Mouse (Mus musculus) heart, embryonic 16.5 days (tissue): ENCODE results near the gene Cdk5rap1. TPM values are rescaled to one million over a fixed set of nuclear protein-coding genes. Genes with fewer than 3 reads are reported as not detected.
A peak's percentile ranks its signal among the peaks of the same experiment; 100 is the strongest.
"Not testable (repeated sequence)": the region's sequence is repeated elsewhere in the genome, so short reads cannot be mapped to it uniquely, and the experiment has no call there.

Experiments
- ATAC-seq: fragments of 200-750 bp; cut with Nextera tagmentation; replicated peaks from 2 replicates; pipeline ENCODE4 v1.8.0; 2017; ENCODE audit warnings: moderate number of reproducible peaks; ENCODE audit not compliant: insufficient read depth, low FRiP score; ENCODE audit errors: extremely low read depth
- H3K27ac ChIP-seq: fragments of 300-500 bp; sonication (generic); 2 replicates; pipeline ENCODE4 v1.5.1; 2014; ENCODE audit warnings: mild to moderate bottlenecking, low read length, control low read depth, moderate library complexity
- H3K27me3 ChIP-seq: fragments of 300-500 bp; sonication (generic); 2 replicates; pipeline ENCODE4 v1.6.1; 2014; ENCODE audit warnings: low read length, mixed read lengths; ENCODE audit not compliant: control insufficient read depth, insufficient read depth
- H3K36me3 ChIP-seq: fragments of 300-500 bp; sonication (generic); 2 replicates; pipeline ENCODE4 v1.6.1; 2014; ENCODE audit not compliant: control insufficient read depth, insufficient read depth
- H3K4me1 ChIP-seq: fragments of 300-500 bp; sonication (generic); 2 replicates; pipeline ENCODE4 v1.6.1; 2014; ENCODE audit warnings: low read length, mixed read lengths; ENCODE audit not compliant: control insufficient read depth, insufficient read depth
- H3K4me2 ChIP-seq: fragments of 300-500 bp; sonication (generic); 2 replicates; pipeline ENCODE4 v1.6.1; 2014; ENCODE audit warnings: low read depth, mild to moderate bottlenecking, control low read depth, low read length
- H3K4me3 ChIP-seq: fragments of 300-500 bp; sonication (generic); 2 replicates; pipeline ENCODE4 v1.5.1; 2014; ENCODE audit warnings: mild to moderate bottlenecking, control low read depth, low read length
- H3K9ac ChIP-seq: fragments of 300-500 bp; sonication (generic); 2 replicates; pipeline ENCODE4 v1.6.1; 2014; ENCODE audit warnings: low read length, control low read depth
- H3K9me3 ChIP-seq: fragments of 300-500 bp; sonication (generic); replicated peaks from 2 replicates; pipeline ENCODE4 v1.6.1; 2016; ENCODE audit warnings: low read length; ENCODE audit not compliant: control insufficient read depth
- WGBS: fragments of 180-500 bp; shearing (Covaris S2); extraction: QIAGEN DNeasy Blood & Tissue Kit; methylation state at CpG from one replicate; pipeline ENCODE4 v1.1.7; 2014; 5-methylcytosine and 5-hydroxymethylcytosine counted together
- polyA plus RNA-seq: library from polyadenylated mRNA; unstranded; fragments of >200 nt; fragmentation: Nextera tagmentation; extraction: Ambion mirVana; gene quantifications from 2 replicates; pipeline ENCODE4 v1.2.1, GENCODE M21; 2015

Gene Cdk5rap1
- polyA plus RNA-seq, 1 experiment from 2014 or later, result 20.0 TPM

DNA sequence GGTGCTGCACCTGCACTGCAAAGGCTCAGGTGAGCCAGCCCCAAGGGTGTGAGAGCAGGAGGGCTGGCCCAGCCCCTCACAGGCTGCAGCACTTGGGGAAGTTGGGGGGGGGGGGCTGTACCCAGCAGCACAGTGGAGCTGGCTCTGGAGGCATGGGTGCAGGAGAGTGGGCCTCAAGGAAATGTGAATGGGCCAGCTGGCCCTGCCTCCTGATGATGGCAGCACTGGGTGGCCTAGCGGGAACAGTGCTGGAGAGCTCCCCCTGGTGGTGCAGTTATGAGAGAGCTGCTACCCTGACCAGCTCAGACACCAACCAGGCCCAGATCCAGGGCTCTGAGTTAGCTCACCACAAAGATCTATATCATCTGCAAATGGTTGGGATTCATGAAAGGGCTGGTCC is 72.3 kb downstream of the Cdk5rap1 start:
- WGBS, result 12% methylated on average over 1 of the region's 1 CpGs
- Histone ChIP-seq H3K27me3 (no peaks in the 10 kb centered on the region), H3K4me3 (no peak overlapping the region), H3K36me3 (no peaks in the 10 kb centered on the region), H3K9me3 (no peaks in the 10 kb centered on the region), H3K4me2 (no peak overlapping the region), H3K4me1 (no peaks in the 10 kb centered on the region), H3K27ac (no peak overlapping the region), H3K9ac (no peak overlapping the region)
- ATAC-seq, result no peak

DNA sequence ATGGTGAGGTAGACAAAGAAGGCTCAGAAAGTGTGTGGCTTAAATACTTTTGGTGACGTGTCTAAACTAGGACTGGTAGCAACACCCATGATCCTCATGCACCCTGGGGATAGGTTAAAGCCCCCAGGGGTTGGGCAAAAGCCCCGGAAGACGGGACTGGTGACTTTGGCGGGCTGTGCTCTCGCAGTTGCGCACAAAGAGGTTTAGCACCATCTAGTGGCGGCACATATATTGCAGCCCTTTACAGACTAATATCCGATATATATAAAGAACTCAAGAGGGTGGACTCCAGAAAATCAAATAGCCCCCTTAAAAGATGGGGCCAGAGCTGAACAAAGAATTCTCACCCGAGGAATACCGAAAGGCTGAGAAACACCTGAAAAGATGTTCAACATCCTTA is 78.1 kb downstream of the Cdk5rap1 start:
- H3K27ac ChIP-seq, H3K27me3 ChIP-seq, ATAC-seq, H3K36me3 ChIP-seq, H3K4me1 ChIP-seq, H3K4me2 ChIP-seq, H3K9ac ChIP-seq, H3K9me3 ChIP-seq: not testable (repeated sequence)
- H3K4me3 ChIP-seq, result peak overlapping the region; percentile 22; the same call in 1 of the 2 replicates
- WGBS, result 1% methylated on average over 9 of the region's 10 CpGs

GRCm38 (mm10) chr2:154292833-154293232 is 80.0 kb downstream of the Cdk5rap1 start:
- Histone ChIP-seq H3K27ac (no peak overlapping the region), H3K9me3 (no peaks in the 10 kb centered on the region), H3K27me3 (no peaks in the 10 kb centered on the region), H3K9ac (no peak overlapping the region), H3K4me3 (no peak overlapping the region), H3K4me1 (no peaks in the 10 kb centered on the region), H3K4me2 (no peak overlapping the region), H3K36me3 (no peaks in the 10 kb centered on the region)
- WGBS, result 72% methylated on average over 1 of the region's 1 CpGs
- ATAC-seq, result no peak

DNA sequence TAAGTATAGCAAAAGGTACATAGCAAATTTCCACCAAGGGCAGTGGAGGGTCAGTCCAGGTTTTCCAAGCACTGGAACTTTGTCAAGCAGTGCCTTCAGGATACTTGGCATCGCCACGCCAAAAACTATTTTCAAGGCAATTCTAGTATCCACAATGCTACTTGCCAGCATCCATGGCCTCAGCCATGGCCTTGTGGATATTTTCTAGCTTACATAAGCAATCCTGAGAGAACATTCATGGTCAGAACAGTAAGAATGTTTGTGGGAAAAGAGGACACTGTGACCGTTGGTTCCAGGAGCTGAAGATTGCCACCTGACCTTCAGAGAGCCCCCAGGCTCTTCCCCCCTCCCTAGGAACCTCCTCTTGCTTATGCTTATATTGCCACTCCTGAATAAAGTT is 80.9 kb downstream of the Cdk5rap1 start:
- not testable (repeated sequence) for H3K4me1 ChIP-seq, ATAC-seq
- 80% methylated on average over 3 of the region's 3 CpGs for WGBS

More for the DNA sequence above, 80.9 kb downstream of the Cdk5rap1 start:
- not testable (repeated sequence) for H3K36me3 ChIP-seq, H3K9me3 ChIP-seq, H3K27me3 ChIP-seq, H3K9ac ChIP-seq, H3K27ac ChIP-seq, H3K4me3 ChIP-seq, H3K4me2 ChIP-seq

Other genes starting within 250 kb of the Cdk5rap1 start
- not detected in 2 replicates for gene Bpifa3, start 242.7 kb downstream of the Cdk5rap1 start, polyA plus RNA-seq
- gene Bpifa1, start 230.1 kb downstream of the Cdk5rap1 start, polyA plus RNA-seq, result 15.4 and 26.0 TPM in 2 replicates
- gene Bpifa5, start 210.4 kb downstream of the Cdk5rap1 start, polyA plus RNA-seq, result not detected in 2 replicates
- gene Bpifb1, start 182.2 kb downstream of the Cdk5rap1 start, polyA plus RNA-seq, result 0.45 and 0.52 TPM in 2 replicates
- gene Bpifb5, start 149.3 kb downstream of the Cdk5rap1 start, polyA plus RNA-seq, result 0.37 and 0.45 TPM in 2 replicates
- gene Bpifb9a, start 115.2 kb downstream of the Cdk5rap1 start, polyA plus RNA-seq, result not detected in 2 replicates
- gene Bpifb9b, start 65.8 kb downstream of the Cdk5rap1 start, polyA plus RNA-seq, result not detected in 2 replicates
- gene Snta1, start 35.1 kb upstream of the Cdk5rap1 start, polyA plus RNA-seq, result 57.8 and 61.8 TPM in 2 replicates
- gene Cbfa2t2, start 63.5 kb upstream of the Cdk5rap1 start, polyA plus RNA-seq, result 28.5 and 29.7 TPM in 2 replicates
- 0.67 and 0.71 TPM in 2 replicates for gene 1700003F12Rik, start 174.1 kb upstream of the Cdk5rap1 start, polyA plus RNA-seq
- gene Actl10, start 178.8 kb upstream of the Cdk5rap1 start, polyA plus RNA-seq, result 0.16 and 0.19 TPM in 2 replicates
- gene Necab3, start 185.9 kb upstream of the Cdk5rap1 start, polyA plus RNA-seq, result 1.7 and 2.8 TPM in 2 replicates
- gene E2f1, start 196.9 kb upstream of the Cdk5rap1 start, polyA plus RNA-seq, result 18.9 and 22.1 TPM in 2 replicates
- 28.2 and 29.5 TPM in 2 replicates for gene Pxmp4, start 230.7 kb upstream of the Cdk5rap1 start, polyA plus RNA-seq
- 0.45 and 0.74 TPM in 2 replicates for gene Zfp341, start 240.3 kb upstream of the Cdk5rap1 start, polyA plus RNA-seq
- not detected in 2 replicates for gene 4930519P11Rik, start 240.4 kb upstream of the Cdk5rap1 start, polyA plus RNA-seq